ENCODE assay signal across 23 mouse cellular contexts in the genomic region with DNA sequence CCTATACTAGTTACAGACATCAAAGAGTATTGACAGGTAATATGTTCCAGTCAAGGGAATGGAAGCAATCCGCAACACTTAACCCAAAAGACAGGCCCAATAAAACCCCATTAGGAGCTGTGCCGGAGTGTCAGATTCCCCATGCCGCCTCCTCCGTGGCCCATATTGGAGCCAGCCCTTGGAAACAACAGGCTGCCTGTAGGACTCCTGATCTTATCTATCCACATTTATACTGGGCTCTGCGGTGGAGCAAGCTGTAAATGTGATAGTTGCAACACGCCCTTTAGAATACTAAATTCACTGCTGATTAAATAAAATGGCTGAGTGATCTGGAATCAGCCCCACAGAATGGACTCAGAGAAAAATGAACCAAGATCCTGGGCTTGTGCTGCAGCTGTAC. TPM values are rescaled to one million over a fixed set of nuclear protein-coding genes. Genes with fewer than 3 reads are reported as not detected.
DNase-seq lines count a peak whose midpoint lies in the region; ATAC-seq lines count a peak whose summit lies in the region.
"Had no signal": no experiment of that assay in that cellular context is flagged by ENCODE, and none has a peak within 500 bp of the region (broad histone marks: within the 10 kb centered on the region; RNA-seq: fewer than 3 reads in every experiment).

No protein-coding gene starts in this region.

- WGBS in heart, embryonic 12.5 days, result 46% methylated on average over 6 of the region's 6 CpGs
- WGBS in kidney, embryonic 14.5 days, result 24% methylated on average over 6 of the region's 6 CpGs
- WGBS in neural tube, embryonic 14.5 days, result 36% methylated on average over 6 of the region's 6 CpGs

- H3K36me3 ChIP-seq in heart, embryonic 12.5 days, result peaks cover 30% of the 10 kb centered on the region
- peaks cover 23% of the 10 kb centered on the region; the same call in 1 of the 2 replicates for H3K36me3 ChIP-seq in kidney, embryonic 14.5 days (ENCODE audit: control insufficient read depth, insufficient read depth, low read length)
- peaks cover 25% of the 10 kb centered on the region for H3K36me3 ChIP-seq in neural tube, embryonic 14.5 days (ENCODE audit: control insufficient read depth, insufficient read depth, low read length)
- H3K36me3 ChIP-seq: liver, embryonic 13.5 days had no signal

- peaks cover 8% of the 10 kb centered on the region for H3K4me1 ChIP-seq in heart, embryonic 12.5 days (replicated peaks)
- 0 out of 2 replicates have a peak, but pooled peaks cover 4% of the 10 kb centered on the region for H3K4me1 ChIP-seq in kidney, embryonic 14.5 days (ENCODE audit: control insufficient read depth, insufficient read depth, low read length)
- no peaks in the 10 kb centered on the region for H3K4me1 ChIP-seq in neural tube, embryonic 14.5 days (ENCODE audit: control insufficient read depth, insufficient read depth, low read length)
- H3K4me1 ChIP-seq: embryonic facial prominence, embryonic 13.5 days; forebrain, embryonic 12.5 days; liver, embryonic 13.5 days; midbrain, embryonic 15.5 days had no signal

- H3K9me3 ChIP-seq in heart, embryonic 12.5 days (replicated peaks), result no peaks in the 10 kb centered on the region
- no peaks in the 10 kb centered on the region for H3K9me3 ChIP-seq in kidney, embryonic 14.5 days (ENCODE audit: control insufficient read depth, low read length)
- H3K9me3 ChIP-seq in neural tube, embryonic 14.5 days (ENCODE audit: control insufficient read depth, low read length), result no peaks in the 10 kb centered on the region
- H3K9me3 ChIP-seq: embryonic facial prominence, embryonic 13.5 days; forebrain, embryonic 12.5 days; liver, embryonic 13.5 days; midbrain, embryonic 15.5 days had no signal

- H3K9ac ChIP-seq in heart, embryonic 12.5 days, result no peak overlapping the region
- no peak overlapping the region for H3K9ac ChIP-seq in kidney, embryonic 14.5 days (ENCODE audit: low read depth, low read length)
- H3K9ac ChIP-seq in neural tube, embryonic 14.5 days (replicated peaks; ENCODE audit: low read depth, low read length), result no peak overlapping the region
- H3K9ac ChIP-seq: embryonic facial prominence, embryonic 13.5 days; forebrain, embryonic 12.5 days; liver, embryonic 13.5 days; midbrain, embryonic 15.5 days had no signal

- DNase-seq in heart, postnatal 10 days, result no peak
- DNase-seq in kidney, postnatal 4 days, result no peak
- DNase-seq in neural tube, embryonic 10.5 days (ENCODE audit: extremely low spot score, low spot score), result no peak
- DNase-seq in retina, embryonic 14.5 days (ENCODE audit: low spot score), result no peak
- DNase-seq in right cerebral cortex, adult 18-20 months, result no peak
- DNase-seq: adrenal gland, postnatal 25 days; cerebellum, adult 9-10 months; gastrocnemius, postnatal 36 days; heart, adult 2 months; liver, embryonic 13.5 days; lung, adult 2 months; lung, postnatal 14 days; right cerebral cortex, postnatal 25 days; thymus, postnatal 25 days had no signal

- H3K27me3 ChIP-seq in heart, embryonic 12.5 days (replicated peaks), result no peaks in the 10 kb centered on the region
- no peaks in the 10 kb centered on the region for H3K27me3 ChIP-seq in kidney, embryonic 14.5 days (ENCODE audit: control insufficient read depth, insufficient read depth, low read length)
- no peaks in the 10 kb centered on the region for H3K27me3 ChIP-seq in neural tube, embryonic 14.5 days (ENCODE audit: control insufficient read depth, insufficient read depth, low read length)
- H3K27me3 ChIP-seq: embryonic facial prominence, embryonic 13.5 days; forebrain, embryonic 12.5 days; liver, embryonic 13.5 days; midbrain, embryonic 15.5 days had no signal

- H3K27ac ChIP-seq in heart, embryonic 12.5 days (ENCODE audit: poor library complexity, severe bottlenecking), result peak overlapping the region; percentile 50; the same call in 1 of the 2 replicates
- H3K27ac ChIP-seq in kidney, embryonic 14.5 days (ENCODE audit: low read depth, low read length), result no peak overlapping the region
- no peak overlapping the region for H3K27ac ChIP-seq in neural tube, embryonic 14.5 days (ENCODE audit: low read depth, low read length)
- H3K27ac ChIP-seq: embryonic facial prominence, embryonic 13.5 days; forebrain, embryonic 12.5 days; heart, adult 2 months; kidney, postnatal 0 days; liver, embryonic 13.5 days; midbrain, embryonic 15.5 days had no signal

- no peak overlapping the region for H3K4me2 ChIP-seq in heart, embryonic 12.5 days
- no peak overlapping the region for H3K4me2 ChIP-seq in kidney, embryonic 14.5 days (replicated peaks; ENCODE audit: low read depth, low read length)
- H3K4me2 ChIP-seq in neural tube, embryonic 14.5 days (ENCODE audit: low read depth, low read length), result no peak overlapping the region
- H3K4me2 ChIP-seq: embryonic facial prominence, embryonic 13.5 days; forebrain, embryonic 12.5 days; liver, embryonic 13.5 days; midbrain, embryonic 15.5 days had no signal

- no peak overlapping the region for H3K4me3 ChIP-seq in heart, embryonic 12.5 days
- no peak overlapping the region for H3K4me3 ChIP-seq in kidney, embryonic 14.5 days (ENCODE audit: low read length)
- H3K4me3 ChIP-seq in neural tube, embryonic 14.5 days (ENCODE audit: low read depth, low read length), result no peak overlapping the region
- H3K4me3 ChIP-seq: embryonic facial prominence, embryonic 13.5 days; erythroblast, embryonic 14.5 days; forebrain, embryonic 12.5 days; heart, adult 2 months; liver, embryonic 13.5 days; midbrain, embryonic 15.5 days had no signal

- intact Hi-C loops in heart, postnatal 10 days (cut with DNase I), result no loop called here

- ATAC-seq in heart, embryonic 12.5 days (ENCODE audit: insufficient number of reproducible peaks, low FRiP score), result no peak
- ATAC-seq in kidney, embryonic 14.5 days (ENCODE audit: low FRiP score, low TSS enrichment), result 0 out of 2 replicates have a peak, but pooled peaks have one; percentile 16
- peak; percentile 41; the same call in 1 of the 2 replicates for ATAC-seq in neural tube, embryonic 14.5 days (ENCODE audit: low read depth)
- ATAC-seq: CD4-positive, CD25-positive, alpha-beta regulatory T cell, adult 4 months; midbrain, embryonic 15.5 days had no signal

RNA-seq across cellular contexts. Expression of a gene that starts 24.1 kb away (rescaled TPM):
- polyA plus RNA-seq in heart, embryonic 12.5 days (2016; fragmentation: Nextera tagmentation; extraction: Ambion mirVana), result 413 and 416 TPM in 2 replicates
- total RNA-seq in heart, postnatal 10 days (2021), result 100 to 1,000 TPM; 429 to 462 TPM
- 80.2 and 86.4 TPM in 2 replicates for polyA plus RNA-seq in kidney, embryonic 14.5 days (2014; fragmentation: Nextera tagmentation; extraction: Ambion mirVana)
- 266 and 271 TPM in 2 replicates for polyA plus RNA-seq in neural tube, embryonic 14.5 days (2014; fragmentation: Nextera tagmentation; extraction: Ambion mirVana)
- polyA plus RNA-seq: erythroblast, embryonic 14.5 days had no signal
